Mouse (Mus musculus) activated CD4-positive, CD25-positive, alpha-beta regulatory T cell, adult 4 months (primary cell): ENCODE results near the gene Edem3. TPM values are rescaled to one million over a fixed set of nuclear protein-coding genes. Genes with fewer than 3 reads are reported as not detected.
"Not testable (repeated sequence)": the region's sequence is repeated elsewhere in the genome, so short reads cannot be mapped to it uniquely, and the experiment has no call there.

Experiments
- ATAC-seq: one replicate; pipeline ENCODE4 v1.8.0; 2017
- polyA plus RNA-seq, 2 experiments: library from polyadenylated mRNA; unstranded; fragments of 100-300 nt; shearing (Covaris generic); gene quantifications; one replicate each; pipeline ENCODE4 v1.2.1; 2017

Edem3 gene
- polyA plus RNA-seq, 2 experiments from 2014 or later, result 3.8 to 4.3 TPM

DNA sequence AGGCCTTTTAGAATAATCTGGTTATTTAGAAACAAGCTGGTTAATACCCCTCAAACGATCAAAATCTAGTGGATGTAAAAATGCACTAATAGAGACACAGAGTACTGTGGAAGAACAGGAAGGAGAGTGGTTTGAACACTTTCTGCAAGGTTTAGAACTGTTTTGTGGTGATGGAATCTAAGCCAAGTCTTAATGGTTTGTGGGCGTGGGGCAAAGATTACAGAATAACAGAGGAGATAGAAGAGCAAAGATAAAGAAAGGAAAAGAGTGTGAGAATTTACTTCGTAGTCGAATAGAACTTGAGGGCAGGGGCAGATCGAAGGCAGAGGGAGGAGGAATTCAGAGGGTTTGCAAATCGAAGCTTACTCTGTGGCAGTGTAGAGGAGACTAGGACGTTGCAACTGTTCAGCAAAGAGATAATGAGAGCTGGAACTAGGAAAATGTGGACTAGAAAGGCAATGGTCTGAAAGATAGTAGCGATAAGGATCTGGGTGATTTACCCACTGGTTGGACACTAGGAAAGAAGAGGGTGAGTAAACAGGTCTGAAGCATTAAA is 1.7 kb upstream of the Edem3 start:
- no peak for ATAC-seq

DNA sequence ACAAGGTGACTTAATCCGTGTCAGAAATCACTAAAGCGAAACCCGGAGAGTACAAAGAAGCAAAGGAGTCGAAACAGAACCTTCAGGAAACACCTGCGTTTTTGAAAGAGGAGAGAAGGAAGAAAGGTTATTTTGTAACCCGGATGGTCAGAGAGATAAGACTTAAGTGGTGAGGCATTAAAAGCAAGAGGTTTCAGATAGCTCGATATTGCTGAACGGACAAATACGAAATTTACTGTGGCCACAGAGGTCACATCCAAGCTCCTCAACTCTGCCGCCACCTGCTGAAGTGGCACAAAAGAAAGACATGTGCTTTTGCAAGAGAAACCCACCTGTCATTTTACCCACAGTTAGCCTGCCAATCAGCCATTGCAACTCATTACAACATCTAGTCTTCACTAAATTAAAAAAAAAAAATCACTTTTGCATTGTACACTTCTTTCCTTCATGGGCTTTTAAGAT is 1.1 kb upstream of the Edem3 start:
- no peak for ATAC-seq

DNA sequence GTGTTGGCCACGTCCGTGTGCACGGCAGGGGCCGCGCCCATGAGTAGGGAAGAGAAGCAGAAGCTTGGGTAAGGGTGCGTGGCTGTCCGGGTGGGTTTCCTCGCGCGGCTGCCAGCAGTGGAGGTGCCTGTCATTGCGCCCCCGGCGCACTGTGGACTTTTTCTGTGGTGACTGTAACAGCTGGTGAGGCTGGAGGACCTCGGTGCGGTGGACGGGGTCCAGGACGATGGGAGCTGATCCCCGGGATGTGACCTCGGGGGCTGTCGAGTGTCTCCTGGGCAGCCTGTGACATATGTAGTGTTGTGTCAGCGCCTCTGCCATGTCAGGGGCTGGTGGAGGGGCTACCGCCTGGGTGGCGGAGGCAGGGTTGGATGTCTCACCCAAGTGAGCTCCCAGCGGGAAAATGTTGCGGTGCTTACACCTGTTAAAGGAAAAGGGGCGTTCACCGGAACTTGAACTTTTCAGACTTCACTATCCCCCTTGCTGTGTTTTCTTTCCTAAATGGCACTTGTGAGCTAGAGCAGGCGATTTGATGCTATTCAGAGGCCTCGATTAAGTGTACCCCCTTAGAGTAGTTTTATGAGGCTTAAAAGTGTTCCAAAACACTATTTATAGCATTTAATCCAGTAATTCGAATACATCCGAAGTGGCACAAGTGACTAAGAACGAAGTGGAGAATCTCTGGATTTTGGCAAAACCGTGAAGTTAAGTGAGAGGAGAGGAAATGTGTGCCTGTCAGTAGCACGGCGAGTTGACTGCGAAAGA is 671 bp downstream of the Edem3 start:
- ATAC-seq, result no peak

DNA sequence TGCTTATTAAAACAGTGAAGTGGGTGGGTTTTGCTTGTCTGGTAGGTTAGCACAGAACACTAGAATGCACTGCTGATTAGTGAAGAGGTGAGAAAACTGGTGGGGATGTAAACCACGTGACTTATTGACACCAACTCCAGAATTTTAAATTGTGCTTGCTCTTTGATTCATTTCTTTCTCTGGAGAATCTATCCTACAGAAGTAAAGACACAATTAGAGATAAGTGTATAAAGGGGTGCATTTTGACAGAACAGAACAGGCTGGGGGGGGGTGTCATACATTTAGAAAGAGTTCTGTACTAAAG is 1.2 kb downstream of the Edem3 start:
- ATAC-seq, result no peak

DNA sequence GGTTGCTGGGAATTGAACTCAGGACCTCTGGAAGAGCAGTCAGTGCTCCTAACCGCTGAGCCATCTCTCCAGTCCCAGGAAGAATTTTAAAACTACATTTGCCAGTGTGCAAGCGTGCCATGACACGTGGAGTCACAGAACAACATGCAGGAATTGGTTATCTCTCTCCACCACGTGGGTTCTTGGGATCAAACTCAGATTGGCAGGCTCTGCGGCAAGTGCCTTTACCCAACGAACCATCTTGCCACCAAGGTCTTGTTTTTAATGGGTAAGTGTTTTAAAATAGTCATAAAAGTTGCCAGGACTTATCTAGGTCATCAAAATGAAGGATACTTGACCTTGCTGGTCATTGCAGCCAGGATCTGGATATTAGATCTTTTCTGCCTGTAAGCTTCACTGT is 3.1 kb downstream of the Edem3 start:
- no peak for ATAC-seq

DNA sequence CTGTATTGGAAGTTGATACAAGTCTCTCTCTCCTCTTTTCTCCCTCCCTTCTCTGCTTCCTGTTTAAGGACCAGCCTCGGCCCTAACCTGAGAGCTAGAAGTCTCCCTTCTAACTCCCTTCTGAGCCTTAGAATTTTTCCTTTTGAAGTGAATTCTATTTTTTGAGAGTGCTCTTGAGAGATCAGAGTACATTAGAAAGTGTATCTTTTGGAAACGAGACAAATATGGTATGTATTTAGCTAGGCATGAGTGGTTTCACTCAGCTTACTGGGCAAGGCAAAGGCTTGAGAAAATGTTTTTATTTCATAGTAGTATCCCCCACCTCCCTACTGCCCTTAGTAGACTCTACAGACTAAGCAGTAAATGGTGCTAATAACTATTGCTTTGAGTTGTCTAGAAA is 3.8 kb downstream of the Edem3 start:
- no peak for ATAC-seq

DNA sequence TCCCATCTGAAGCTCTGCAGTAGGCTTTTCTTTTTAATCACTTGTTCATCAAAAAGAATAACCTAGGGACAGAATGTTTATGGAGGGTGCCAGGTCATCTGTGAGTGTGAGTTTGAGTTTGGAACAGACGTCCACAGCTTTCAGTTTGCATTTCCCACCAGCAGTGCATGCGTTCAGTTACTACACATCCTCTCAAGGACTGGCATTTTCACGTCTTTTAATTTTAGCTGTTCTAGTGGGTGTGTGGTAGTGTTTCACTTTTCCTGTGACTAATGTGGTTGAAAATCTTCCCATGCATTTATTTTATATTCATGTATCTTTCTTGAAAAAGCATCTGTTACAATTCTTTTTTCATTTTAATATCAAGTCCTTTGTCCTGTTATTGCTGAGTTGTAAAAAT is 9.1 kb downstream of the Edem3 start:
- ATAC-seq, result no peak

DNA sequence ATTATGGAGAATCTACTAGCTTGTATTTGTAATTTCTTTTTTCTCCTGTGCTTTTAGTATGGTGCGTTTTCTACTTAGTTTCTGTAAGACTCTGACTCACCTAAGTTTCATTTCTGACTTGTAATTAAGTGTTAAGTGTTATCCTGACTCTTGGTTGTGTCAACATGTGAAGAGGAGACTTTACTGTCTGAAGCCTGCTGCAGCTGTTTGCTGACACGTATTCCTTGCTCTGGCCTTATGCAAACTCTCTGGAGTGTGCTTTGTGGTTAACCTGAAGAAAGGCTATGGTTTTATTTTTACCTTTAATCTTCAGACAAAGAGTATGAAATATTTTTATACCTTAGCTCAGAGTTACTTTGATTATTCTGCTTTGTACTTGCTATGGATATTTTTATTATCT is 11.0 kb downstream of the Edem3 start:
- ATAC-seq, result no peak

DNA sequence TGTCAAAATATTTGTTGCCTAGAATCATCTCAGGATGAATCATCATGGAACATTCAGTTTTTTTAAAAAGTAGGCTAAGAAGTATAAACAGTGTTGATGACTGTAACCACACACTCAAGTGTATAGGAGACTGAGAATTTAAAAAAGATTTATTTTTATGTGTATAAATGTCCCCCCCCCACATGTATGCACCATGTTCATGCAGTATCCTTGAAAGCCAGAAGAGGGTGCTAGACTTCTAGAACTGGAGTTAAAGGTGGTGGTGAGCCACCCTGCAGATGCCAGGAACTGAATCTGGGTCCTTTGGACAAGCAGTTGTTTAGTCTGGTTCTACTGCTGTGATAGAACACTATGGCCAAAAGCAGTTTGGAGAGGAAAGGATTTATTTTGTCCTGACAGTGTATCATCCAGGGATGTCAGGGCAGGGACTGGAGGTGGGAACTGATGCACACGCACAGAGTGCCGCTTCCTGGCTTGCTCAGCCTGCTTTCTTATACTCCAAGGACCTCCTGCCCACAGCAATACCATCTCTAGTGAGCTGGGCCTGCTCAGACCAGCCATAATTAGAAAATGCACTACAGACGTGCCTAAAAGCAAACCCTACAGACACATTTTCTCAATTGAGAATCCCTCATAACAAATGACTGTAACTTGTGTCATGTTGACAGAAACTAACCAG is 11.9 kb downstream of the Edem3 start:
- no peak for ATAC-seq

DNA sequence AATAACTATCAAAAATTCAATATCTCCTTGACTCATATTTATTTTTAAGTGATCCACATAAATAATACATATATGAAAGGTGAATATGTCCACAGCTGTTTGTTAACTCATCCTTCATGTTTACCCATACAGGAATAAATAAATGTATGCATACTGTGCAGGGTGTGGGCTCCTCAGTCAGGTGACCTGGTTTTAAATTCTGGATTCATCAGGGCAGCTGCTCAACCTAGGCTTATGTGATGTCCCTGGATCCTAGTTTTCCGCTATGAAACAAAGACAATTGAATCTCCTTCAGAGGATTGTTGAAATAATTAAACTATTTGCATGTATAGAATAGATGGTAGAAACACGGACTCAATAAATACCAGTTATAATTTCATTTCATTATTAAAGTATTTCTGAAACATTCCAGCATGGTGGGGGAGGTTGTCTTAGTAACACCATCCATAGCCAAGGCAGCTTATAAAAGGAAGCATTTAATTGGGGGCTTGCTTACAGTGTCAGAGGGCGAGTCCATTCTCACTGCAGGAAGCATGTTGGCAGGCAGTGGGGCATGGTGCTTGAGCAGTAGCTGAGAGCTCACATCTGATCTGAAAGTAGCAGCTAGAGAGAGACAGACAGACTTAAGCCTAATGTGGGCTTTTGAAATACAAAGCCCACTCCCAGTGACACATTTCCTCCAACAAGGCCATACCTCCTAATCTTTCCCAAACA is 14.2 kb downstream of the Edem3 start:
- no peak for ATAC-seq

DNA sequence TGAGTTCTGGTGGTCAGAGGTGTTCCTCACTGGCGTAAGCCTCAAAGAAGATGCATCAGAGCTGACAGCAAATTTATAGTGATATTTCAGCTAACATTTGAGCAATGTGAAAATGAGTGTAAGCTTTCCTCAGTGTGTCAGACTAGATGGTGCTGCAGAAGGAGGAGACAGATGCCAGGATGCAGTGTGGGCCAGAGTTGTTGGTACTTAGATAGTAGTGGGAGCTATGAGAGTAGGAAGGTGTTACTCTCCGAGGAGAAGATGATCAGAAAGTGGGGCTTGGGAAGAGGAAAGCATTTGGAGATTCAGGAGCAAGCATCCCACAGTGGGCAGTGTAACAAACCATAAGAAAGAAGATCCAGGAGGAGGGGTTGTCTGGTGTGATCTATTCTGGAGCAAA is 22.4 kb downstream of the Edem3 start:
- no peak for ATAC-seq

DNA sequence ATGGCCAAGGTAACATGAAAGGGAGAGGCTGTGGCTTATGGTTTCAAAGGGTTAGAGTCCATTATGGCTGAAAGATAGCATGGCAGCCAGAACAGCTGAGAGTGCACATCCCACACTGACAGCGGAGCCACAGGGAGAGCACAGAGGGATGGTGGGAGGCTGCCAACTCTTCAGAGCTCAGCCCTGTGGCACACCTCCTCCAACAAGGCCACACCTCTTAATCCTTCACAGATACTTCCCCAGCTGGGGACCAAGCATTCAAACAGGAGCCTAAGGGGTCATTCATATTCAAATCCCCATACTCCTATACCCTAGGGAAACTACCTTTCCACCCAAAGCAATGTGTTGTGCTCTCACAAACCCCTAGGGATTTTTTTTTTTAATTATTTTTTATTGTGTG is 23.4 kb downstream of the Edem3 start:
- ATAC-seq, result no peak

DNA sequence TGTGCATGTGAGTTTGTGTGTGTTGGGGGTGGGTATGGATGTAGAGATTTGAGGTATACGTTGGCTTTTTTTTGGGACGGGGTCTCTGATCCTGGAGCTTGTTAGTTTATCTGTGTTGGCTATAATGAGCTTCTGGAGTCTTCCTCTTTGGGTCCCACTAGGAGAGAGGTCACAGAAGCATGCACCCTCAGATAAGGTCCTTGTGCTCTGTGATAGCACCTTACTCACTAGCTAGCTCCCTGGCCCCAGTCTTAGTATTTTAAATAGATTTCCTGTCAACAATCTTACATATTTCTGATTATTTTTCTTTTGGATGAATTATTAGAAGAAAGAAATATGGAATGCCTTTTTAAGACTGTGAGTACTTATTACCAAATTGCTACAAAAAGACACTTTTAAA is 24.1 kb downstream of the Edem3 start:
- ATAC-seq, result no peak

DNA sequence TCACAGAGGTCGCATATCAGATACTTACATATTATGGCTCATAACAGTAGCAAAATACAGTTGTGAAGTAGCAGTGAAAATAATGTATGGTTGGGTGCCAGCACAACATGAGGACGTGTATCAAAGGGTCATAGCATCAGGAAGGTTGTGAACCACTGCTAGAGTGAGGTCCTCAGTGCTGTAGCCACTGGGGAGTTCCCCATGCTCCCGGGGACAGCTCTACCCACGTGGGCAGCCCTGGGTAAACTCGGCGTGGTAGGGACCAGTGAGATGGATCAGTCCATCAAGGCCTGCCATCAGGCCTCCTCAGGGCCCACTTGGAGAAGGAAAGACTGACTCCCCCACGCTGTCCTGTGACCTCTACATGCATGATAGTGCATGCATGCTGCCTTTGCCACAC is 26.3 kb downstream of the Edem3 start:
- no peak for ATAC-seq

DNA sequence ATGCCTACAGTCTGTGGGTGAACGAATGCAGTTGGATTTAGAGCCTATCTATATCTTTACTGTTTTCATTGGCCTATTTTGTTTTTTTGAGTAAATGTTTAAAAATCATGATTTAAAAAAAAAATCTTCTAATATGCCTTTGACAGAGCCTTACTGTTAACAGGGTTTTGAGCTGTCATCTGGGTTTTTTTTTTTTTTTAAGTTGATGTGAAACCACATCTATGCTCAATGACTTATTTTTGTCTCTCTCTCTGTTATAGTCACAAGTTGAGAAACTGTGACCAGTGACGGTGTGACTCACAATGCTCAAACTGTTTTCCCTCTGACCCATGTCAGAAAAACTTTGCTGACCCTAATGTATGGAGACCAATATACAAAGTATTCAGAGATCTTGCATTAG is 28.2 kb downstream of the Edem3 start:
- ATAC-seq, result no peak

DNA sequence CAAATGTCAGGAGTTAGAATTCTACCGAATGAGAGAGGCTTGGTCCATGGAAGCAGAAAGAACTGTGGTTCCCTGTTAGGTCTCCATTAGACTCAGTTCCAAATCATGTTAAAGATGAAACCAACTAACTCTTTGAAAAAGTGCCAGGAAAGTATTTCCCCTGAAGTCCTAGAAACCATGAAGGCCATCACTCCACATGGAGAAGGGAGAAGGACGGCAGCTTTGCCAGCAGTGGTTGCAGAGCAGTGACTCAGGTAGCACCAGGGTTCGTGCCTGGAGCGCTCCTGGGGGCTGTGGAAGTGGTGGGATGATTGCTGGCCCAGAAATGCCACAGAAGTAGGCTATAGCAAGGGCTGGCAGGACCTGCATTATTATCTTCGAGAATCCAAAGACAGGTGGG is 31.2 kb downstream of the Edem3 start:
- no peak for ATAC-seq

DNA sequence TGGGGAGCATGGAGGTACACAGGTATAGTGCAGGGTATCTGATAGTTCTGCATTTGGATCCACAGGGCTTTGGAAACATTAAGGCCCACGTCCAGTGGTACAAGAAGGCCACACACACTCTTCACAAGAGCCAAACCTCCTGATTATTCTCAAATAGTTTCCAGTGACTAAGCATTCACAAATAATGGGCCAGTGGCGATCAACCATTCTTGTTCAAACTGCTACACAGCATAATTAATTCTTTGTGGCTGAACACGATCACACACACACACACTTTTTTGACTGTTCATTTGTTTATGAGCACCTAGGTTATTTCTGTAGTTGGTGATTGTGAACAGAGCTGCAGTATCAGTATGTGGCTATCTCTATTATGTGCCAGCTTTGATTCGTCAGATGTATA is 34.0 kb downstream of the Edem3 start:
- ATAC-seq, result no peak

DNA sequence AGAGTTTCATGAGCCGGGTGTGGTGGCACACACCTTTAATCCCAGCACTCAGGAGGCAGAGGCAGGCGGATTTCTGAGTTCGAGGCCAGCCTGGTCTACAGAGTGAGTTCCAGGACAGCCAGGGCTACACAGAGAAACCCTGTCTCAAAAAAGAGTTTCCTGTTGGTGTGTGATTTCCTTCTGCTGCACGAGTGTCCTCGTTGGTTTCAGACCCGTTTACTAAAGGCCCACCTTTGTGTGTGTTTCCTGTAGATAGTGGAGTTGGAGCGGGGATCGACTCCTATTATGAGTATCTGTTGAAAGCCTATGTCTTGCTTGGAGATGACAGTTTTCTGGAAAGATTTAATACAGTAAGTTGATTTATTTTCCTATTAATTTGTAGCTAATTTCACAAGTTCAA is 36.9 kb downstream of the Edem3 start:
- ATAC-seq, result not testable (repeated sequence)

DNA sequence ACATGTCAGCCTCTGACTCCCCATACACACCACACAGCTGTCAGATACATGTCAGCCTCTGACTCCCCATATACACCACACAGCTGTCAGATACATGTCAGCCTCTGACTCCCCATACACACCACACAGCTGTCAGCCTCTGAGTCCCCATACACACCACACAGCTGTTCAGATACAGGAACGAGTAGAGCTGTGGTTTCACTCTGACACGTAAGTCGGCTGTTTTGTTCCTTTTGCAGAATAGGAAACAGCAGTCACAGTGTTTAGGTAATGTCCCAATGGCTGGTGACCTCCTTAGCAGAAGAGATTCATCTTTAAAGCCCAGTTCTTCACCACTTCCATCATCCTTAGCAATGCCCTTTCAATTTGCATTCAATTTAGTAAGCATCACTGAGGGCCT is 47.6 kb downstream of the Edem3 start:
- ATAC-seq, result not testable (repeated sequence)

DNA sequence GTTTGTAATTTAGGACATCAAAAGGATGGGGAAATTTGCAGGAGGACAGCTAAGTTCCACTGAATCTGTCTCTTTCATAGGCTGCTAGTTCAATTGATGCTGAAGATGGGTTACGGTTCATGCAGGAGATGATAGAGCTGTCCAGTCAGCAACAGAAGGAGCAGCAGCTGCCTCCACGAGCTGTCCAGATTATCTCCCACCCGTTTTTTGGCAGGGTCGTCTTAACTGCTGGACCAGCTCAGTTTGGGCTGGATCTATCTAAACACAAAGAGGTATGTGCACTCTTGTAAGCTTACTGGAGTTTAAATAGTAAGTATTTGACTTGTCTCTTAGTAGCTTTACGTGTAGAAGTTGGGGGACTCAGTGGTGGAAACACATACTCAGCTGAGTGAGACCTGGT is 52.1 kb downstream of the Edem3 start:
- no peak for ATAC-seq

DNA sequence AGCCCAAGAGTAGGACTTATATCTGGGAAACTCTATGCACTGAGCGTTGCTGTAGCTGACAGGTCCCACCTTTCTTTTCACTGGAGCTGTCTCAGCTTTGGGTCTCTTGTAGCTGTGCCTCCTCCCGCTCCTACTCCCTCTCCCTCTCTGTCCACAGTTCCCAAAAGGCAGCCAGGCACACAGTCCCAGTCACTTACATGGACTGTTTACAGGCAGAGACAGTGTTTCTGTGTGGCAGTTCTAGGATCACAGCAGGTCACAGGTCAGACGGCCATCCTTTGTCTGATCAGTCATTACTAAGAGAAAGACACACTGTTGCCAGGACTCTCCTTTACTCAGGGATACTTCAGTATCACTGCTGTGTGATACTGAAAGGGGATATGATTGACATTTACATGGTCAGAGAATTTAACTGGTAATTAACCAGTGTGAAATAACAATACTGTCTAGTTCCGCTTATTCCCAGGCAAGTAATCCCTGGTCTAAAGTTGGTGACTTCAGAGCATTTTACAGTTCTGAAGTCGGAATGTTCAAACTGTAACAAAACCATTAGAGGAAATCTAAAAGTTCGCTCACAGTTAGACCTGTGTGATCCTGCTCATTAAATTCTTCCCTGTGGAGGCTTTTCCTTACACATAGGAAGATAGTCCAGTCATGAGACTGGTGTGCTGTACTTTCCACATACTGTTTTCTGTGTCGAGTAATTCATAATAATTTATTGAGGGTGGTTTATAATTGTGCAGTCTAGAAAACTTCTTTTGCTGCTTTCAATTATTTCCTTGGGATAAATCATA is 55.7 kb downstream of the Edem3 start:
- ATAC-seq, result no peak

DNA sequence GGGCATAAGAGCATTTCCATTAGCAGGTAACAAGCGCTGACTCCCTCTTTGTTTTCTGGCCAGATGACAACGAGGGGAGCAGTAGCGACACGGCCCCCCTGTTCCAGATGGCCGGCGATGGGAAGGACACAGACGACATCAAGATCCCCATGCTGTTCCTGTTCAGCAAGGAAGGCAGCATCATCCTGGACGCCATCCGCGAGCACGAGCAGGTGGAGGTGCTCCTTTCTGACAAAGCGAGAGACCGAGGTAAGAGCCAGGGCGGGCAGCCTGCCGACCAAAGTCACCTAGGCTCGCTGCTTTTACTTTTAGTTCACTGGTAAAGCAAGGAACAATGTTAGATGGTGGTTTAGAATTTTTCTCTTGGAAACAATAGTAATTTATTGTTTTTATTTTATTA is 56.3 kb downstream of the Edem3 start:
- ATAC-seq, result no peak
